11 mouse cellular contexts compared by ENCODE assay signal in genomic region chr11:63287766-63288165, GRCm38 (mm10).
"Had no signal": no experiment of that assay in that cellular context is flagged by ENCODE, and none has a peak within 500 bp of the region (broad histone marks: within the 10 kb centered on the region; RNA-seq: fewer than 3 reads in every experiment).

No protein-coding gene starts in this region.

- H3K4me1 ChIP-seq: limb, embryonic 15.5 days; liver, embryonic 12.5 days; lung, embryonic 15.5 days; midbrain, embryonic 13.5 days had no signal

- H3K4me2 ChIP-seq: limb, embryonic 15.5 days; liver, embryonic 12.5 days; lung, embryonic 15.5 days; midbrain, embryonic 13.5 days; neural tube, embryonic 15.5 days had no signal

- H3K27ac ChIP-seq: limb, embryonic 15.5 days; liver, embryonic 12.5 days; lung, embryonic 15.5 days; midbrain, embryonic 13.5 days; neural tube, embryonic 15.5 days had no signal

- H3K9me3 ChIP-seq: limb, embryonic 15.5 days; liver, embryonic 12.5 days; lung, embryonic 15.5 days; midbrain, embryonic 13.5 days; neural tube, embryonic 15.5 days had no signal

- H3K4me3 ChIP-seq: limb, embryonic 15.5 days; liver, embryonic 12.5 days; lung, embryonic 15.5 days; midbrain, embryonic 13.5 days; myocyte; neural tube, embryonic 15.5 days had no signal

- H3K9ac ChIP-seq: limb, embryonic 15.5 days; liver, embryonic 12.5 days; lung, embryonic 15.5 days; midbrain, embryonic 13.5 days; neural tube, embryonic 15.5 days had no signal

- DNase-seq: kidney, adult 18-20 months; kidney, postnatal 14 days; right cerebral cortex, adult 18-20 months; thymus, adult 18-20 months; thymus, postnatal 14 days had no signal

- H3K27me3 ChIP-seq: limb, embryonic 15.5 days; liver, embryonic 12.5 days; lung, embryonic 15.5 days; midbrain, embryonic 13.5 days; neural tube, embryonic 15.5 days had no signal

- ATAC-seq: liver, embryonic 12.5 days; midbrain, embryonic 13.5 days had no signal

- H3K36me3 ChIP-seq: limb, embryonic 15.5 days; liver, embryonic 12.5 days; lung, embryonic 15.5 days; midbrain, embryonic 13.5 days; neural tube, embryonic 15.5 days had no signal
